Mouse (Mus musculus) layer of hippocampus, adult 9-10 months (tissue): Measurements from ENCODE around the gene Snx9.
A peak's percentile ranks its signal among the peaks of the same experiment; 100 is the strongest.

Source experiments
- DNase-seq: peaks from one replicate; pipeline ENCODE4 v3.0.0; 2022; ENCODE audit warnings: low spot score

Snx9 gene

DNA sequence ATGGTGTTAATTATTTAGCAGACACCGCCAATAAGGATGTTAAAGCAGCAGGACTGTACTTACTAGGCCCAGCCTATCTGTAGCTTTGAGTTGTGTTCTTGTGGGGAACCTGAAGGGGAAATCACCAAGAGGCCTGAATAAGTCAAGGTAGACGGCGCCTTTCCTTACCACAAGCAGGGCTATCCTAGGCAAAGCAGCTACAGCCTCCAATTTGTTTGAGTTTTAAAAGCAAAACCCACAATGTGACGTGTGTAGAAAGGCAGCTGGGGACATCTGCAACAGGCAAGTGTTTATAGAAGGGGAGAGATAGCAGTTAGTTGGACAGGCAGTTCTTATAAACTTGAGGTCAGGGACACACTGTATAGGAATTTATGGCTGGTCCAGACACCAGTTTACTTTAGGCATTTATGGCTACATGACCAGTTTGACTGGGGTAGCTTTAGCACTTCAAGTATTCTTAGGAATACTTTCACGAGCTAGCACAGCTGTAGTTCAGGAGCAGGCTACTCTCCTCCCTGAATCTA, 129.2 kb downstream of the Snx9 start:
- DNase-seq: no peak

DNA sequence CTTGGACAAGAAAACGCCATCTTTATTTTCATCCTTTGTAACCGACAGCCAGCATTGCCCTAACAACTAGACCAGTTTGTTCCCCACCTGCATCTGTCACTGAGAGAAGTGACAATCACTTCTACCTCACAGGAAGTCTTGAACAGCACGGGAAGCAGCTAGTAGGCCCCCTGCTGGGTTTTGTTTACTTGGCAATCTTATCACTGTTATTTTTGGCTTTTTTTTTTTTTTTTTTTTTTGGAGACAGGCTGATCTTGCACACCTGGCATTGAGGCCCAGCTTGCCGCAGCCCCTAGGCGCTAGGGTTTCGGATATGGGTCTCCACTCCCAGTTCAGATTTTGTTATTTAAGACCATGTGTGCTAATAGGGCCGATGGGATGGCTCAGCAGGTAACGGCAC, 132.4 kb downstream of the Snx9 start:
- DNase-seq: no peak

DNA sequence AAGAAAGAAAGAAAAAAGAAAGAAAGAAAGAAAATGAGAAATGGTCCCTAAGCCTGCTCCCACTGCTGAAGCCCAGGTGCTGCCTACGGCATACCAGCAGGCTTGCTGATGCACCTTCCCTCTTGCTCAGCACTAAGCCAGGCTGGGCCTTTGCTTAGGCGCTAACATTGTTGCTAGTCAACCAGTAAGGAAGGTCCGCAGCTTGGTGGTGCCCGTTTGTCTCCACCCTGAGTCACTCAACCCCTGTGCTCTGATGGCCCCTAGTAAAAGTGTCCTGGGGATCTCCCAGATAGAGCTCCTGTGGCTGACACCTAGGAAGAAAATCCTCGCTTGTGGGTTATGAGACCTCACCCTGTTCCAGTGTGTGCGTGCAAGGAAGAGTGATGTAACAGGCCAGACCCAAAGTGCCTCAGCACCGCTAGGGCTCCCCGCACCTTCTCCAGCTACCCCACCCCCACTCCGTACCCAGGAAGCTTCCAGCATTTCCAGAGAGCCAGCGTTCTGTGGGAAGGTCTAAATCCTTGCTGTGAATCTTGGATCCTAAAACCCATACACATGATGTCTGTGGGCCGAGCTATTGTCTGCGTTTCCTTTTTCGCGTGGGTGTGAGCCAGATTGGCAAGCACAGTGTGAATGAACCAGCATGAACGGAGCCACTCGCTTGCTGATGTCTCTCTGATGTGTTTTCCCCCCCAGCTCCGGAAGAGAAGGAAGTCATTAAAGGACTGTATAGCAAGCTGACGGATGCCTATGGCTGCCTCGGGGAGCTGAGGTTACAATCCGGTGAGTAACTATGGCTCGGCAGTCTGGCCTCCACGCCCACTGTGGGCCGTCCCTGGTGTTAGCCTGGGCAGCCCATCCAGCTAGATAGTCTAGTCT, 134.2 kb downstream of the Snx9 start:
- DNase-seq: peak; percentile 78

DNA sequence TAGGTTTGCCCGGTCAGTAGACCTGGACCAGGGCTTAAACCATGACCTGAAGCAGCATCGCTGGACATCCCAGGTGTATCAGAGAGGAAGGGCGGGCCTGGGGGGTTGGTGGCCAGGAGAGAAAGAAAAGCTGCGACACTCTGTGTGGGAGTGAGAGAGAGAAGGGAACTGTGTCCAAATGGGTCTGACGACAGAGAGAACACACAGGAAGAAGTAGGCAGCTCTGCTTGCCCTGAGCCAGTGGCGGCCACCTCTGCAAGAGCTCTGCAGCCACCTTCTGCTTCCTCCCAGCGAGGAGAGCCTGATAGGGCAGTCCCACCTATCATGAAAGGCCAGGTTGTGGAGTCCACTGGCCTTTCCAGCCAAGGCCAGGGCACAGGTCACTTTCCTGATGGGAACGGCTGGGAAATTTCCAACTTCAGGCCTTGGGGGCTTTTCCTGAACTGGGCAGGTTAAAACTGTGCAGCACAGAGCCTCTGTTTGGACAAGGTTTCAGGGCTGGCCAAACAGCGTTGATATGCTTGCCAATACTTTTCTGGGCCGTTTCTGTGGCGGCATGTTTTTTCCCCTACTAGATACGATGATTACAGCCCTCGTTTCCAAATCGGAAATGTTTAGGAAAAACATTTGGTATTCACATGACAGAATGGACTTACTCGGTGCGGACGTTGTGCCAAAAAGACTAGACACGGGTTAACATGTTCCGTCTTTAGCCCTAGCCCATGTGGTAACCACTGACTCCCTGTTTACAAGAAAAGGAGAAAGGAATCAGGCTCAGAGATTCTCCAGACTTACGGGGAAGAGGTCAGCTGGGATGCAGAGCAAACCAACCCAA, 135.3 kb downstream of the Snx9 start:
- DNase-seq: no peak

DNA sequence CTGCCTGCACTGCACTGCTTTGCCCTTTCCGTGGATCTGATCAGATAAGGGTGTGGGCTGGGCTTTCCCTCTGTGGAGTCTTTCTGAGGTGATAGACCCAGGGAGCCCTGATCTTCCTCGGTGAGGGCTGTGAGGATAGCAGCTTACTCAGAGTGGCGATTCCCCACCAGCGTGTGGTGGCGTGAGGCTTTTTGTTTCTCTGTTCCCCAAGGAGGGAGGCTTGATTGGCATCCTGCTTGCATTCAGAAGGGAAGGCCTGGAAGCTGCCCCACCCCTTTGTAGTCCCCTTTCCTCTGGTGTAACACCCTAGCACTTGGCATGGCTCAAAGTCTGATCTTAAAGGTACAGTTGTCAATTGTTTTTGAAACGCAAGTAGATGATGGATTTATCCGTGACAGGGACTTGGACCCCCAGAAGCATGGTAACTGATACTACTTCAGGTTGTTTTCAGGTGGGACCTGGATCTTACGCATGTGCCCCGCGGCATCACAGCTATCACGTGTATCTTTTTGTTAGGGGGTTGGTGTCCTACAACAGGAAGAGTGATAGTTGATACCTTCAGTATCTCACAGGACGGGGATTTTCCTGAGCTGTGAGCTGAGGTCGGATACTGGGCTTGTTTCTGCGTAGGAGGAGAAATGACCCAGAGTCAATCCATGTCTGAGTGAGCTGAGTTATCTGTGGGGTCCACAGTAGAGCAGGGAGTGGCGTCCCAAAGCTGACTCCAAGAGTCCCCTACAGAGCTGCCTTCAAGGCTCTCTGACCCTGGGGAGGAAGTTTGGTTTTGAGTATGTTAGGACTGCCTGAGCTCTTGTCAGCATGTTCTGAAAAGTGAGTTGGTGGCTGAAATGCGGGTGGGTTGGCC, 136.2 kb downstream of the Snx9 start:
- no peak for DNase-seq

DNA sequence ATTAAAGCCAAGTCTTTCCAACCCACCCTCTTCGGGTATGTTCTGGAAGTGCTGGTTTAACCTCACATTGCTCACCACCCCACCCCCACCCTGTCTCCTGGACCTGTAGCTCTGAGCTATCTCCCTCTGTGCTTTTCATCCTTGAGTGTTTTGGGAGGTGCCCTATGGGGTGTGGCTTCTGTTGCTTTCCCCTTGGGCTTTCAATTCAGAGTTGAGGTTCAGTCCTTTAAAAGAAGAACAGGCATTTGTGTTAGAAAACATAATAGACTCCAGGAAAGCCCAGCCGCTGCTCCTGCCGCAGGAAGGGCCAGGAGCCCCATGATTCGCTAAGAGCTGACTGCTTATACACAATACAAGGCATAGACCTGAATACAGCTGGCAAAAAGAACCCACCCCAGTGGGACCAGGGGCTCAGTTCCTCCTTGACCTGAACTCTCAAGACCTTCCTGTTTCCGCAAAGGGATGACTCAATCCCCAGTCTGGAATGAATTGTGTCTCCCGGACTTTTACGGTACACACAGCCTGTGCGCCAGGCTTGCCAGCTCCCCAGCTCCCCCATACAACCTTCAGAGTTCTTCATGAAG, 136.9 kb downstream of the Snx9 start:
- no peak for DNase-seq

DNA sequence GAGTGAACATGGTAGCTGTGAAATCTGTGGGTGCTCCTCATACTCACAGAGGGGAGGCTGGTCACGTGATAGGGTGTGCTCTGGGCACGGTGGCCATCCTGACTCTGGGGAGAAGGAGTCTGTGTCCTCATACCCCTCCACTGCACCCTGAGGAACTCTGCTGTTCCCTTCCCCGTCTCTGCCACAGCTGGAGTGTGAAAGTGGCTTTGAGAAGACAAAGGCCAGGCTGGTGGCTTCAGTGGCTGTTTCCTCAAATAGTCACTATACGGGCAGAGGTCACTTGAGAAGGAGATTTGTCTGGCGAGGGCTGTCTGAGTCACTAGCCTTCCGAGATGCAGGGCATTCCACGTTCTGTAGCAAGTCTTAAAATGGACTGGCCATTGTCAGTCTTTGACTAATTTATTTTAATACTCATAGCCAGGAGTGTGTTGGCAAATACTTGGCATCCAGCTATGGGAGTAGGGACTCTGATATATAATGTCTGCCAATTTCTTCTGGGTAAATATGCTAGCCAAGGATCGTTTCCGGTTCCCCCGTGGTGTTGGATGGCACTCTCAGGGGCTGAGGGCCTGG, 137.5 kb downstream of the Snx9 start:
- no peak for DNase-seq

DNA sequence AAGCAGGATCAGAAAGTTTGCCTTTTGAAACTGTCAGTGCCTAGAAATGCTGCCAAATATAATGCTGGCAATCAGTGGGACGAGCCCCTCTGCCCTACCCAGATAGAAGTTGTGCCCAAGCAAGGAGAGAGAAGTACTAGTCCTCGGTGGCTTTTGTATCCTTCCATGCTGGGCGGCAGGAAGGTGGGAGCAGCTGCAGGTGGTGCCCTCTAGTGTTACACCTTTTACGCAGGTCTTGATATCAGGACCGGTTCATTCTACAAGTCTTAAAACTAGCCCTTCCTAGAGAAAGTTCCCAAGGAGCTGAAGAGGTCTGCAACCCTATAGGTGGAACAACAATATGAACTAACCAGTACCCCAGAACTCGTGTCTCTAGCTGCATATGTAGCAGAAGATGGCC, 139.7 kb downstream of the Snx9 start:
- no peak for DNase-seq
